Mouse (Mus musculus): ENCODE data around the gene Gtsf1l. TPM values are rescaled to one million over a fixed set of nuclear protein-coding genes. Genes with fewer than 3 reads are reported as not detected.
"Not testable (repeated sequence)": the region's sequence is repeated elsewhere in the genome, so short reads cannot be mapped to it uniquely, and the experiment has no call there.

Gtsf1l gene
- total RNA-seq, 1 experiment from 2014 or later = not detected

- ATAC-seq (replicated peaks; ENCODE audit: low read depth, poor library complexity, severe bottlenecking) = peak; percentile 55; the same call in 1 of the 2 replicates
These were observed 1.9 kb upstream of the Gtsf1l start for GRCm38 (mm10) chr2:163089475-163090123.

- ATAC-seq (replicated peaks; ENCODE audit: low read depth, poor library complexity, severe bottlenecking) = peak; percentile 37; the same call in 1 of the 2 replicates
These were observed 1.1 kb downstream of the Gtsf1l start for GRCm38 (mm10) chr2:163086561-163086960.

DNA sequence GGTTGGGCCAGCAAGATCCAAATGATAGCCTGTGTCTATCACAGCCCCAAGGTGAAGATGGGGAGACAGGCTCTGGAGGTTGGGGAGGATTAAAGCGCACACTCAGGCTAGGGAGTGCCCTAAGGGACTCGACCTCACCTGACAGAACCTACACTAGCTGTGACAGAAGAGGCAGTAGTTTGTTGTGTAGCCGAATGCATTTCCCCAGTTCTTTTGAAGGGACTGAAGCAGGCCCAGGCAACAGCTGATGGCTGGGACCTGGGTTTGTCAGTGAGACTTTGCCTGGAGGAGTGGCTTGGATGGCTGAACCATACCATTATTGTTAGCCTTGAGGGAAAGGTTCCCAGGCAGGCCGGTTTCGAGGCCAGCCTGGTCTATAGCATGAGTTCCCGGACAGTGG, 2.6 kb downstream of the Gtsf1l start:
- ATAC-seq (replicated peaks; ENCODE audit: low read depth, poor library complexity, severe bottlenecking) = no peak

DNA sequence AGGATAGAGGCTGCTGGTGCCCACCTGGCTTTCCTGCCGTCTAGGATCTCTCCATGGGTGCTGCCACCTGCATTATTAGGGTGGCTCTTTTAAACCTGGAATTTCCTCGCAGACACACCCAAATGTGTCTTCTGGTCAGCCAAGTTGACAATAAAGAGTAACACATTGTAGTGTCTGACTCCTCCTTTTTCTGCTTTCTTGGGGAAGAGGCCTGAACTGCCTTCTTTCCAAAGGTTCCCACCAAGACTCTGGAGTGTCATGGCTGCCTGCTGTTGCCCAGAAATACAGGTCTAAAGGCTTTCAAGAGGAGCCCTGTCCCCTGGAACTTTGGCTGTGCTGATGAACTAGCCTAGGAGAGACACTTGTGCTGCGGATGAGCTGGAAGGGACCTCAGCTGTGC, 3.1 kb downstream of the Gtsf1l start:
- no peak for ATAC-seq (replicated peaks; ENCODE audit: low read depth, poor library complexity, severe bottlenecking)

DNA sequence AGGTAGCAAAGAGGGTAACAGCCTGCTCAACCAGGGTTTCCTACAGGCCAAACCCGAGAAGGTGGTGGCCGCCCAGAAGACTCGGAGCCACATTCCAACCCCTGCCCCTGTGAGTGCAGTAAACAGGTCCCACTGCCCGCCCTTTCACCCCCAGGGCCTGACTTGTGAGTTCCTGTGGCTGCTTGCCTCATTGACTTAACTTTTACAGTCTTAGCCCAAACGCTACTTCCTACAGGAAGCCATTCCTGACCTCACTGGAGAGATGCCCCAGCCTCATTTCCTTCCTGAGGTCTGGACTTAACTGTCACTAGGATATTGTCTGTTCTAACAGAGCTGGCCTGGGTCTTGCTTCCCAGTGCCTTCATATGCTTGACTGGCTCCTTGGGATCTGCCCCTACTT, 5.1 kb downstream of the Gtsf1l start:
- peak; percentile 76 for ATAC-seq (replicated peaks; ENCODE audit: low read depth, poor library complexity, severe bottlenecking)

GRCm38 (mm10) chr2:163079041-163079440, 8.6 kb downstream of the Gtsf1l start:
- no peak for ATAC-seq (replicated peaks; ENCODE audit: low read depth, poor library complexity, severe bottlenecking)

GRCm38 (mm10) chr2:163075234-163075633, 12.4 kb downstream of the Gtsf1l start:
- no peak for ATAC-seq (replicated peaks; ENCODE audit: low read depth, poor library complexity, severe bottlenecking)

DNA sequence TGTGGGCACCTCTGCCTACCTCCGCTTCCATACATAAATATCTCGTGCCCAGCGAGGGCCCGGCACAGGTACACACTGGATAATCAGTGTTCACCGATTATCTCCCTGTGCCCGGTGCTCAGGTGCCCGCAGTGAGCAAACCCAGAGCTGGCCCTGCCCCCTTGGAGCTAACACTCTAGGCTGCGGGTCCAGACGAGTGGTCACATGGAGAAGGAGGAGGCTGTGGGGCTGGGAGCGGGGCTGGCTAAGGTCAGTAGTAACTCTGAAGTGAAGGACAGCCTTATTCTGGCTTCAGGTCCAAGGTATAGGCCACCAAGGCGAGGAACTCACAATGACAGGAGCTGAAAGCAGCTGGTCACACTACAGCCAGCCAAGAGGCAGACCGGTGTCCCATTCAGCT, 12.8 kb downstream of the Gtsf1l start:
- no peak for ATAC-seq (replicated peaks; ENCODE audit: low read depth, poor library complexity, severe bottlenecking)

GRCm38 (mm10) chr2:163074006-163074405, 13.6 kb downstream of the Gtsf1l start:
- ATAC-seq (replicated peaks; ENCODE audit: low read depth, poor library complexity, severe bottlenecking) = no peak

DNA sequence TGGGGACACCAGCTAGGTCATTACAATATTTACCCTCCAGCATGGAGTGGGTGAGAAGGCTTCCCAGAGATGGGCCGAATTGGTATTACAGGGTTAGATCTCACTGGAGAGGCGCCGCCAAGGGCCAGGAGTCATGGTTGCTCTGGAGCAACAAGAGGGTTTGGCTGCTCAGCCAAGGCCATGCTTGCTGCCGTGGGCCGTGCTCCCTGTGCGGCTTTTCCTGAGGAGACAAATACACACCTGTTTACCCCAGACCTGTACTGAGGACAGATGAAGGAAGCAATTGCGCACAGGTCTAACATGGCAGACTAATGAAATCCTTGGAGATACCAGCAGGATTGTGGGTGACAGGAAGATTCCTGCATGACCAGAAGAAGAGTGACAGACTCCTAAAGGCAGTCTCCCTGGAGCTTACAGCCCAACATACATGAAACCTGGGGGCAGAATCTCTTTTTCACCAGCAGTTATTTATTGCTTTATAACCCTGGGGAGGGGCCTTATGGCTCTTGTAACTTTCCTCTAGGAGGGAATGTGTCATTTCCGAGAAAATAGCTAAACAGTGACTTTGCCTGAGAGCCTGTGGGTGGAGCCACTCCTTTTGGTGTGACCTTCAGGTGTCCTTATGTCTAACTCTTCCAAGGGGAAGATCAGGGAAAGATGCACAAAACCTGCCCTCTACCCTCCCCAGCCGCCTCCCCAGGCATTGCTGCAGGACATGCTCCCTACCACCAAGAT, 14.5 kb downstream of the Gtsf1l start:
- ATAC-seq (replicated peaks; ENCODE audit: low read depth, poor library complexity, severe bottlenecking) = no peak

DNA sequence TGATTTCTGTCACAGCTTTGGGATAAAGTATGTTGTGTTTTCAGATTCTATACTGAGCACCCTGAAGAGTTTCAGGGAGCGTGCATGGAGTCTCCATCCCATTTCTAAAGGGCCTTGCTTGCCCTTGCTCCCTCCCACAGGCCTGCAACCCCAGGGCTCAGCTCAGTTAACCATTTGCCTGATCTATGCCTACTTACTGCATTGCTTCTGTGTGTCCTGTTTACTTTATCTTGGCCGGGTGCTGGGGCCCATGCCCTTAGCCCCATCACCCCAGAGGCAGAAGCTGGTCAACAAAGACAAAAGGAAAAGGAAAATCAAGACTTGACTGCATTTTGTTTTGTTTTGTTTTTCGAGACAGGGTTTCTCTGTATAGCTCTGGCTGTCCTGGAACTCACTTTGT, 16.1 kb downstream of the Gtsf1l start:
- no peak for ATAC-seq (replicated peaks; ENCODE audit: low read depth, poor library complexity, severe bottlenecking)

- ATAC-seq (replicated peaks; ENCODE audit: low read depth, poor library complexity, severe bottlenecking) = no peak
These were observed 17.4 kb downstream of the Gtsf1l start for GRCm38 (mm10) chr2:163070213-163070612.

GRCm38 (mm10) chr2:163067233-163067632, 20.4 kb downstream of the Gtsf1l start:
- no peak for ATAC-seq (replicated peaks; ENCODE audit: low read depth, poor library complexity, severe bottlenecking)

DNA sequence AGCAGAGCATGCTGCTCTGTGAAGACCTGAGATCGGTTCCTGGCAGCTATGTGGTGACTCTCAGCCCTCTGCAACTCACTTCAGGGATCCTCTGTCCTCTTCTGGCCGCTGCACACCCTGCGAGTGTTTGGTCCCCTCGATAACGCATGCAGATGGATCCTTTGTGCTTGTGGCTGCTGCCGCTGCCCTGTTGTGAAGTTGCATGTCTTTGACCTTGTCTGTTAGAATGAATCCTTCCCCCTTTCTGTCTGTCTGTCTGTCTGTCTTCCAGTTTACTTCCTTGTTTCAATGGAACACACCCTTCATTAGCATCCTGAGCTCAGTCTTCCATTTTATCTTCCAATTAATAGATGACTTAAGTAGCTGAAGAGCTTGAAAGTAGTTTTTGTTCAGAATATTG, 21.3 kb downstream of the Gtsf1l start:
- ATAC-seq (replicated peaks; ENCODE audit: low read depth, poor library complexity, severe bottlenecking) = no peak

DNA sequence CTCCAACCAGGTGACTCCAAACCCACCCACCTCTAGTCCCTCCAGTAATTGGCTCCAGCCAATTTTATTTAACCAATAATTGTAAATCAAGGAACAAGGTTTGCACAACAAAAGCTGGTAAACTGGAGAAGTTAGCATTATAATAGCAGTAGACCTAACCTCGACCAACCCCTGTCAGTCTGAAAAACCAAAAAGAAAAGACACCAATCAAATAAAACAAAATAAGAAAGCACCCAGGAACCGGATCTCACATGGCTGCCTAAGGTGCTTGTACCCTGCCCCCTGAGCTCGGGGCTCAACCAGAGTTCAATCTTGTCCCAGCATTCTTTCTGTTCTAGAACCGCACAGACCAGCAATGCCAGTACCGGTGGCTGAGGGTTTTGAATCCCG, 25.5 kb downstream of the Gtsf1l start:
- ATAC-seq (replicated peaks; ENCODE audit: low read depth, poor library complexity, severe bottlenecking) = no peak

GRCm38 (mm10) chr2:163061203-163062118, 26.2 kb downstream of the Gtsf1l start:
- peak; percentile 75 for ATAC-seq (replicated peaks; ENCODE audit: low read depth, poor library complexity, severe bottlenecking)

GRCm38 (mm10) chr2:163060630-163061029, 27.0 kb downstream of the Gtsf1l start:
- ATAC-seq (replicated peaks; ENCODE audit: low read depth, poor library complexity, severe bottlenecking) = no peak; the same call in 1 of the 2 replicates

DNA sequence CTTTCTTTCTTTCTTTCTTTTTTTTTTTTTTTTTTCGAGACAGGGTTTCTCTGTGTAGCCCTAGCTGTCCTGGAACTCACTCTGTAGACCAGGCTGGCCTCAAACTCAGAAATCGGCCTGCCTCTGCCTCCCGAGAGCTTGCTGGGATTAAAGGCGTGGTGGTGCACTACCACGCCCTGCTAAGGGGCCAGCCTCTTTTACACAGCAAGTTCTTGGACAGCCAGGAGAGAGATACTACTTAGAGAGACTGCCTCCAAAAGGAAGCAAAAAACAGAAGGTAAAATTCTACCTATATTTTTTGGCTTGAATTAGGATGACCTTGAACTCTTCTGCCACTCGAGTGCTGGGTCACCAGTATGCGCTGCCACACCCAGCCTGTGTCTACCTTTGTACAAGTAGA, 28.7 kb downstream of the Gtsf1l start:
- not testable (repeated sequence) for ATAC-seq (replicated peaks; ENCODE audit: low read depth, poor library complexity, severe bottlenecking)

DNA sequence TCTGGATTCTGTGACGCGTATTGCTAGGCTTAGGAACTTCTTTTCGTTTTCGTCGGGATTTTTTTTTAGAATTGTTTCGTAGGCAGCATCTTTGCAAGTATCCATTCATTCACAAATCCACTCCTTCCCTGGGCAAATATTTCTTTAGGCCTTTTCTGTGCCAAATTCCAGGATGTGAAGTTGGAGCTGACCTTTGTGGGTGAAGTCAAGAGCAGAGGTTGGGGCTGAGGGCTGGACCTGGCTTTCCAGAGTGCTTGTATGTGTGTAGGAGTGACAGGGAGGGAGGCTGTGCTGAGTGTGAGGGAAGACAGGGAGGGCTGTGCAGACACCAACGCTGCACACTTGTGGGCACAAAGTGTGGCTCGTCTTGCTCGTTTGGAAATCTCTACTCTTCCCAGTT, 31.1 kb downstream of the Gtsf1l start:
- no peak for ATAC-seq (replicated peaks; ENCODE audit: low read depth, poor library complexity, severe bottlenecking)

DNA sequence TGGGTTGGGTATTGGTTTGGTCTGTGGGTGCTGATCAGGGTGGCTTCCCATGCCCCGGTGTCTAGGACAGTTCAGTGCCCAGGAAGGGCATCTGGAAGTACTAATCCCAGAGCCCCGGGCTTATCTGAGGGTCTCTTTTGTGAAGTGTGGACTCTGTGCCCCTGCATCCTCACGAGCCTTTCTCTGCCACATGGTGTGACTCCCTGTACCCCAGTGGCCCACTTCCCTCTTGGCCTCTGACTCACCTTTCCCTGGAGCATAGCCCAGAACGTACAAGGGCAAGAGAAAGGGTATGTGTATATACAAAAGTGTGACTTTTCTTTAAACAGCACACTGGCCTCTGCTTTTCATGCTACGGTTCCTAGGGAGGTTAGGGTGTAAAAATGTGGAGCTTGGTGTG, 31.9 kb downstream of the Gtsf1l start:
- peak; percentile 13 for ATAC-seq (replicated peaks; ENCODE audit: low read depth, poor library complexity, severe bottlenecking)
